Mouse (Mus musculus): Measurements from ENCODE around the gene Celf5.
A peak's percentile ranks its signal among the peaks of the same experiment; 100 is the strongest.

The Celf5 gene

DNA sequence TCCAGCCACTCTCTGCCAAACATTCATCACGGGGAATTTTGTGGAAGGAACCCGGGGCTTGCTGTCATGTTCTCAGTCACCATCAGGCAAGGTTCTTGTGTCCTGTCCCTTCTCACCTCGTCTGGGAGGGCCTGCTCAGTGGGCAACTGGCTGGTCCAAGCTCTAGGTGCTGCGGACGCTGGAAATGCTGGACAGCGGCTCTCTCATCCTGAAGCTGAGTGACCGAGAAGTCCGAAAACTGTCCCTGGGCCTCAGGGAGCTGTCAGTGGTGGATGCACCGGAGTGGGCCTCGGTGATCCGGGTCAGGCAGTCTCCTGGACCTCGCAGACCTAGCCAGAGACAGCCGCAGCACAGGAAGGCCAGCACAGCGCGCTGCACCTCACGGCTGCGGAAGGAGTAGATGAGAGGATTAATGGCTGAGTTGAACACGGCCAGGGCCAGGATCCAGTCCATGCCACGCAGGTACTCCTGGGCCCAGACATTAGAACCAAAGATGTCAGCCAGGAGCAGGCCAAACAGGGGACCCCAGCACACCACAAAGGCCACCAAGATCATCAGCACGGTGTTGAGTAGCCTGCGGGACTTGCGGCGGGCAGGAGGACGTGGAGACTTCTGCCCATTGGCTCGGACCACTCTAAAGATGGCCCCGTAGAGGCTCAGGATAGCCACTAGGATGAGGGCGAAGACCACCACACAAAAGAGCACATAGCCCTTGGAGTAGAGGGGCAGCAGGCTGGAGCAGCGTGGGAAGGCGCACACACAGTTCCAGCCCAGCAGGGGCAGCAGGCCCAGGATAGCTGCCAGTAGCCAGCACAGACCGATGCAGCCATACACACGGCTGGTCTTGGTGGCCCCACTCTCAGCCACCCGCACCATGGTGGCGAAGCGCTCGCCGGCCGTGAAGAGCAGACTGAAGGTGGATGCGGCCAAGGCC, 16.1 kb upstream of the Celf5 start:
- no peak for DNase-seq (ENCODE audit: low spot score in 2 of 2)

DNA sequence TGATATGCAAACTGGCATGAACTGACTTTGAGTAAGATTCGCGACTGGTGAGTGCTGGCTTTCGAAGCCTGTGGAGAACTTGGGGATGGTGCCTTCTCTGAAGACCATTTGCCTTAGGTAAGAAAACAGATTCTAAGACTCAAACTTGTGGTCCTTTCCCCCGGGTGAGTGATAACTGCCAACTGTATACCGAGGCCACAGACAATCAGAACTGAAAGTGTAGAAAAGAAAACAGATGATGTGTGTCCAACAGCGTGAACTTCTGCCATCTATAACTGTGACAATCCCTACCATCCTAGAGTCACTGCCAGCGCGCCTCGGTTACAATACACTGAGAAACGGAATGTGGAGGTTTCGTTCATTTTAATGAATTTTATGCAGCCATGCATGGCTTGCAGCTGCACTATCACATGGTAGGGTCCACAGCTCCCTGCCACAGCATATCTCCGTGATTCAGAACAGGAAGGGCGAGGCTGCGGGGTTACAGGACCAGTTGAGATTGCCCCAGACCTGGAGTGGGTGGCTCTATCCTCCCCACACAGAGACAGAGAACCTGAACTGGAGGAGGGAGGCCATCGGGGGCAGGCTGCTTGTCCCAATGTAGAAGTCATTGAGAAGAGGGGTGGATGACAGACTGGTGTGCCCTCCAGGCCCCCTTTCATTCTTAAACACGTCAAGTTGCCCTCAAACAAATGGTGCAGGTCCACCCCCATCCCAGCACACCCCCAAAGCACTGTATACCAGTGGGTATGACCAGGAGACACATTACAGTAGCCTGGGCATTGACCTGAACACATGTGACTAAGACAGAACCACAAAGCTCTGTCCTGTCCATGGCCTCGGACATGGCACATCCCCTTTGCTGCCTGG, 15.1 kb upstream of the Celf5 start:
- DNase-seq (ENCODE audit: low spot score in 2 of 2) = no peak

DNA sequence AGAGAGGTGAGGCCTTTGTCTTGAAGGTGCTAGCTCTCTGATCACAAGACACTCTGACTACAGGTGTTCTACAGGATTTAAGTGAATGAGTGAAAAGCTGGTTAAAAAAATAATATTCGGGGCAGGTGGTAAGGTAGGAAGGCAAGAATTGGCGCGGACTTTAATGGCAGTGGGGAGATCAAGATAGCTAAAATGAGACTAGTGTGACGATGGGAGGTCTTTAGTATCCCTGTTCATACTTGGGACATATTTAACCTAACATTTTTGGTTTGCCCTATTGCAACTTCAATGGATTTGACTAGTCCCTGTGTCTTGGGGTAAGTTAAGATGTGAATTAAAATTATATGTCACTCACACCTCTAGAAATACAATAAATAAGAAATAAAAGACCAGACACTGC, 14.5 kb upstream of the Celf5 start:
- DNase-seq (ENCODE audit: low spot score in 2 of 2) = no peak

DNA sequence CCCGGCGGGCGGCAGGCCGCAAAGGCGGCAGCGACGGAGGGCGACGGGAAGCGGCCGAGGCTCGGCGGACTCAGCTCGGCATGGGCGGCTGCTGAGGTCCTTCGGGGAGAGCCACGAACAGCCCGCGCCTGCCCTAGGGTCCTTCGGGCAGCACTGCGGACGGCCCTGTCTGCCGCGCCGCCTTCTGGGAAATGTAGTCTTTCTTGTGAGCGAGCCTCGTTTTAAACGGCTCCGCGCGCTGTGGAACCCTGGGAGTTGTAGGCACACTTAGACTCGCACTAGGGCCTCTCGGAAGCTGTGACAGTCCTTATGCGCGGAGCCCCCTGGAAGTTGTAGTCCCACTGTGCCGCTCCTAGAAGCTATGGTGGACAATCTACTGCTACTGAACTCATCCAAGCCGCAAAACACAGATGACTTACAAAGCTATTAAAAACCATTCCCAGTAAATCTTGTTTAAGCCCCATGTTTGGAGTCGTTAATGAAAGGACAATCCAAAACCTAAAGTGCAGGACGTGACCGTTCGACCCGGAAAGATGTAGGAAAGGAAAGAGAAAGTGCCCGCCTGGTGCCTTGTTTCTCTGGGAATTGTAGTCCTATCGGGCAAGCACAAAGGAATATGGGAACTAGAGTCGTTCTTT, 13.9 kb upstream of the Celf5 start, which contains the start of gene Ncln:
Gene Ncln, minus strand, starts transcription at position 129 of the 638 bp plus-strand sequence.
- peak; percentile 96 to 99 for DNase-seq (ENCODE audit: low spot score in 2 of 2)

DNA sequence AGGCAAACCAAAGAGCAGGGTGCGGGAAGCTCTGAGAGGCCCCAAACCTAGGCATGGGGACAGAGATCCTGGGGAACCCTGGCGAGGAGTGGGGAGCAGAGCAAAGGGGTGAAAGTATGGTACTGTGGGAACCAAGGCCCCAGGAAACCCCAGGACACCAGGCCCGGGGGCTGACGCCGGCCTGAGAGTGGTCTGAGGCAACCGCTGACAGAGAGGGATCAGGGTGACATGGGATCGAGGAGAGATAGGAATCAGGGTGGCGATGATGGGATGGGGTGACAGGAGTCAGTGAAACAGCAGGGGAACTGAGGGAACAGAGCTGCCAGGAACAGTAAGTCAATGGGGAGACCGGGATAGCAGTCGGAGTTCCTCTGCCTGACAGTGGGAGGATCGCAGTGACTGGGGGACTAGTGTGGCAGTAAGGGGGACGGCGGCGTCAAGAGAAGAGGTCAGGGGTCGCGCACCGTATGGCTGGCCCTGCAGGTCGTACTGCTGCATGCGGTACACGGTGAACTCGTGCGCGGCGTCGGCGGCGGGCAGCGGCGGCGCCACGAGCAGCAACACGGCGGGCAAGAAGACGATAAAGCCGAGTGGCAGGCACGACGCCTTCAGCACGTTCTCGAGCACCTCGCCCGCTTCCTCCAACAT, 13.2 kb upstream of the Celf5 start:
- peak in 1 of 2 experiments; percentile 32 for DNase-seq (ENCODE audit: low spot score in 2 of 2)

DNA sequence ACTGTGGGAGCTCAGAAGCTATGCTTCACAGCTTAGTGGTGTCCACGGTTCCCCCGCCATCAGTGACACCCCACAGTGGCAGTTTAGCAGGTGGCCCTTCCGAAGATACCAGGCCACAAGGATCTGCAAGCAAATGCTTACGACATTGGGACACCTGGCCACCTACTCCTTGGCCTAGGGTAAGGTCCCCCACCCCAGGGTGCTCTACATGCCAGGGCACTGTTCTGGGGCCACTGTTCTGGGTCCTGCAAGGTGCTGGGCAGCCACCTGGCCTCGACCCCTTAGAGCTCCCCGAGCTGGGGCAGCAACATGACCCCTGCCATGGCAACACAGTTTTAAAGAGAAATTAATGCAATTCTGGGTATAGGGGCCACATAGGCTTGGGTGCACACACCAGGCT, 12.6 kb upstream of the Celf5 start:
- no peak for DNase-seq (ENCODE audit: low spot score in 2 of 2)

DNA sequence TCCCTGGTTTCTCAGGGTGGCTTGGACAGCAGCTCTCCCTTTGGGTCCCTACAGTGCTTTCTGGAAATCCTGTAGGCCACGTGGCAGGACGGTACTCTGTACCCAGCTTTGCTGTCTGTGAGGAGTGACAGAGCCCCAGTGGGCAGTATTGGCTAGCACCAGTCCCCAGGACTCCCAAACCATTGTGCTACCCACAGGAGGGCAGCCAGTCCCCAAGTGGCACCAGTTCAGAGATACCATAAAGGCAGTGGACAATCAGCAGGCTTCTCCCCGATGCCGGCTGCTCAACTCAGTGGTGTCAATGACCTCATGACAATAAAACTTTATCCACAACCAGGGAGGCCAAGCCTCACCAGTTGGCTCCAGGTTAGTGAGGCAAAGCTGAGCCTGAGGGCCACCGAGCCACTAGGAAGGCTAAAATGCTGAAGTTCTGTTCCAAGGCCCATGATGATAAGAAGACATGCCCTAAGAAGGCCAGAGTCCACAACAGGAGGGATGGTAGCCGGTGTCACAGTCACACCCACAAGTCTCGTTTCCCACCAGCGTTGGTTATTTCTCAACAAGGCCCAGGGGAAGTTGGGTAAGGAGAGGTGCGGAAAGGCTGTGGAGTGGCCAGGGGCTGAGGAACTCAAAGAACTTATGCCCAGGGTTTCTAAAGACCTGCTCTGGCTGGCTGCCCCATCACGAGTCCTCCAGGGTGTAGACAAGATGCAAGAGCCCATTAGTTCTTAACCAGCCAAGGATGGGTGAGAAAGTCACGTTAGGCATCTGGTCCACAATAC, 11.9 kb upstream of the Celf5 start:
- no peak for DNase-seq (ENCODE audit: low spot score in 2 of 2)

DNA sequence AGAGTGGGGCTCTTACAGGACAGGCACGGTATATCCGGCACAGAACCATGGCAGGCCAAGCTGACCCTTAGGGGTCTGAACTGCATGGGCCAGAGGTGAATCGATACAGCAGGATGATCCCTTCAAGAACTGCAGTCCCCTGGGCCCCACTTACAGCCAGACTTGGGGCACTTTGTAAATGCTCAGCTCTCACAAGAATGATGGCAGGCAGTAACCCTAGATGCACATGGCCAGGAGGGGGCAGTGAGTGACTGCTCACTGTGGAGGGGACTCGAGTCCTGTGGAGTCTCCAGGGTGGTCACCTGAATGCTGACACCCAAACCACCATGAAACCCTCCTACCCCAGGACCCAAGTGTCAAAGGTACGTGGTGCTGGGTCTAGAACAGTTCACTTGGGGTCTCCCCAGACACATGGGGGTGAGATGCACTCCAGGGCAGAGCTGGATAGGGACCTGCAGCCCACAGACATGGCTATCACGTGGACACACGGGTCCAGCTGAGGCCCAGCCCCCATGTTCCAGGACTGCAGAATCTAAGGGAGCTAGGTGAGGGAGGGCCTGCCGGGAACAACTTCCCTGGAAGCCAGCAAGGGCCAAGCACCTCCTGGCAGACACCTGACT, 11.2 kb upstream of the Celf5 start:
- DNase-seq (ENCODE audit: low spot score in 2 of 2) = no peak

DNA sequence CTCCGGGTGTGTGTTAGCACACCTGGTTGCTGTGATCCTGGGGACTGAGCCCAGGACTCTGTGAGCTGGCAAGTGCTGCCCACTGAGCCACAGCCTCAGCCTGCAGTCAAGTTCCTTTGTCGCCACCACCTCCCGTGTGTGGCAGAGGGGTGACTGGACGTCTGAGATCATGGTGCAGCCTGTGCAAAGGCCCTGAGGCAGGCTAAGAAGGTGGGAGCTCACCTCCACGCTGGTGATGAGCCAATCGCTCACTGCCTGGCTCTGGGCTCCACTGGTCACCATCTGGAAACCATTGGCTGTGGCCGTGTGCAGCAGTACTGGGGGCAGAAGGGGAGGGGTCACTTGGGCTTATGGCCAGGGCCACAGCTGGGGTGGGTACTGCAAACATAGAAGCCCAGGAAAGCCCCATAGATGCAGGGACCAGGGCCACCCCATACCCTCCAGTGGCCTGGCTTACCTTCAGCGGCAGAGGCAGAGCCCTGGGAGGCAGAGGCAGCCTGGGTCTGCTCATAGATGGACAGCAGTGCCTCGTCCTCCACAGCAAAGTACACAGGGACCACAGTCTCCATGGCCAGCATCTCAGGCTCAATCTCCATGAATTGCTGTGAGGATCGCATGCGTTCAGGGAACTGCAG, 10.2 kb upstream of the Celf5 start:
- DNase-seq (ENCODE audit: low spot score in 2 of 2) = no peak

DNA sequence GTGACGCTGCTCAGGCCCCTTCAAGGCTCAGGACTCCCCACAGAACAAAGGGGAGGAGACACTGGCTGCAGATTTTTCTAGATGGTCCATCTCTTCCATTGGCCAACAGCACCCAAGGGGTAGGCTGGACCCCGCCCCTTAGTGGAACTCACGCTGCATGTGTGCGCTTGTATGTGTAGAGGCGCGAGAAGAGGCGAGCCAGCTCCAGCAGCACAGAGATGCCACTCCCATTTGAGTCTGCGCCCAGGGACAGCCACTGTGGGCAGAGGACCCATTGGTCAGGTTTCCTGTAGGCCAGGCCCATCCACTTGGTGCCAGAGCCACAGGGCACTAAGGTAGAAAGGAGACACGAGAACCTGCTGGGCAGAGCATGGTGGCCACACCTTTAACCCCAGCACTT, 8.5 kb upstream of the Celf5 start:
- no peak for DNase-seq (ENCODE audit: low spot score in 2 of 2)

DNA sequence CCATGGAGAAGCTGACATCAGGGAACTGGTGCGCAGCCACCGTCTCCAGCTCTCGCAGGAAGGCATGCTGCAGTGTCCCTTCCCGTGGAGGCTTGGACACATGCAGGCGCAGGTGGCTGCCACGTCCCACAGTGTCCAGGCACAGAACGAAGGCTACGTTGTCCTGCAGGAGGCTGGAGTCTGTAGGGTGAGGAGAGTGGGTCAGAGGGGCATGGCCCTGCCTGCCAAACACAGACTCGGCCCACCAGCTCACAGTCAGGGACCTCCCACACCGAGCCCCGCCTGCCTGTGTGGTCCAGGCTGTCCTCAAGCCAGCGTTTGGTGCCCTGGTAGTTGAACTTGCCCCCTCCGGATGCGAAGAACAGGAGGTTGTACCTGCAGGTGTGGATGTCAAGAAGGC, 7.4 kb upstream of the Celf5 start:
- no peak for DNase-seq (ENCODE audit: low spot score in 2 of 2)

DNA sequence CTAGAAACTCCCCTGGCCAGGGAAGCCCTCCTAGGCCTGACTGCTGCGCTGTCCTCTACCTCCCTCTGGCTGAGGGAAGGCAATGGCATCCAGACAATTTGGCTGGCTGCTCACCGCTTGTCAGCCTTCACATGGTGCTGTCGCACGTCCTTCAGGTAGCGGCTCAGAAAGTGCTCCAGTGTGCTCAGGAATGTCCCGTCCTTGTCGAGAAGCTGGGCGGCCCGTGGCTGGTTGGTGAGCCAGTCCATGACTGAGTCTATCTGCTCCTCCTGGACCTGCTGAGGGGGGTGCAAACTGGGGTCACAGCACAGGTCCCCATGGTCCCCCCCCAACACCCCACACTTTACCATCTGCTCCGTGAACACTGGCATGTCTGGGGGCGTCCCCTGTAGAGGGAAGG, 5.6 kb upstream of the Celf5 start:
- DNase-seq (ENCODE audit: low spot score in 2 of 2) = no peak

DNA sequence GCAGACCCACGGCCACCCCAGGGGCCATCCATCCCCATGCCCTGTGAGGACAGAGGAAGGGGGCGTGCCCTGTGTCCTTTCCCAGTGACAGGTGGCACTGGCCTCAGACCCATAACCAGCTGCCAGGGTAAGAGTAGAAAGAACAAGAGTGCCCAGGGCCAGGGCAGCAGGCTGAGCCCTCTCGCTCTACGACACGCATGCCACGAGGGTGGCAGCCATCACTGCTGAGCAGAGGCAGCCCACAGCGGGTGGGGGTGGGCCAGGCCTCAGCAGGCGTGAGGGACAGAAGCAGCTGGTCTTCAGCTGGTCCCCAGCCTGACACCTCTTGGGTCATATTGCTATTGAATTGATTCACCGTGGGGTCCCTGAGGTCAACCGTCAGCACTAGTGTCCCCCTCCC, 4.0 kb upstream of the Celf5 start:
- DNase-seq (ENCODE audit: low spot score in 2 of 2) = no peak

DNA sequence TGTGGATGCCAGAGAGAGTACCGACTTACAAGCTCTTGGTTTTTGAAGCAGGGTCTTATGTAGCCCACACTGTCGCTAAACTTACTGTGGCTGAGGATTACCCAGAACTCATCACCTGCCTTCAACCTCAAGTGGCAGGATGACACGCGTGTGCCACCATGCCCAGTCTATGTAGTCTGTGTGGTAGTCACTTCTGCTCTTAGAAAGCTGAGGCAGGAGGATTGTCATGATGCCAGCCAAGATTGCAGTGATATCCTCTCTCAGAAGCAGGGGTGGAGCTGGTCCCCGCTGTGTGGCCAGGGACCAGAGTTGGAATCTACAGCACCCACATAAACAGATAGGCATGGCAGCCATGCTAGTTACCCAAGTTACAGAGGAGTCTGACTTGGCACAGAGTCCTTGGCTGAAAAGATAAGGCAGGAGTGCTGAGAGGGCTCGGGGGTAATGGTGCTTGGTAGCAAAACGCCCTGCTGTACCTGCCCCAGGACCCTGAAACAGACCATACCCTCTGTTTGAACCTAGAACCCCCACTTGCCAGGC, 3.0 kb upstream of the Celf5 start:
- DNase-seq (ENCODE audit: low spot score in 2 of 2) = no peak

DNA sequence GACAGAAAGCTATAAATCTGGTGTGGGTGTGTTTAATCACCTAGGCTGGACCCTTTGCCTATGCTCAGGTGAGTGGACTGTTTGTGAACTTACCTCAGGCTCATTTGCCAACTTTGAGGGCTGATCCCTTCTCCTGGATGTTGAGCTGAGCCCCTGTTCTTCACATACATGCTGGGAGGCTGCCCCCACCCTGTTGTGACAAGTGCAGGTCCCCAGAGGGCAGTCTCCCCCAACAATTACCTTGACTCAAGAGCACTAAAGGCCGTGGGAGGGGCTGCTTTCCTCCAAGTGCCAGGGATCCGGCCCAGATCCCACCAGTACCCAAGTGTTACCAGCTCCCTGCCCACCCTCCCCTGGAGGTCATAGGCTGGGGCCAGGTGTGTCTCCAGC, 2.5 kb upstream of the Celf5 start:
- no peak for DNase-seq (ENCODE audit: low spot score in 2 of 2)

DNA sequence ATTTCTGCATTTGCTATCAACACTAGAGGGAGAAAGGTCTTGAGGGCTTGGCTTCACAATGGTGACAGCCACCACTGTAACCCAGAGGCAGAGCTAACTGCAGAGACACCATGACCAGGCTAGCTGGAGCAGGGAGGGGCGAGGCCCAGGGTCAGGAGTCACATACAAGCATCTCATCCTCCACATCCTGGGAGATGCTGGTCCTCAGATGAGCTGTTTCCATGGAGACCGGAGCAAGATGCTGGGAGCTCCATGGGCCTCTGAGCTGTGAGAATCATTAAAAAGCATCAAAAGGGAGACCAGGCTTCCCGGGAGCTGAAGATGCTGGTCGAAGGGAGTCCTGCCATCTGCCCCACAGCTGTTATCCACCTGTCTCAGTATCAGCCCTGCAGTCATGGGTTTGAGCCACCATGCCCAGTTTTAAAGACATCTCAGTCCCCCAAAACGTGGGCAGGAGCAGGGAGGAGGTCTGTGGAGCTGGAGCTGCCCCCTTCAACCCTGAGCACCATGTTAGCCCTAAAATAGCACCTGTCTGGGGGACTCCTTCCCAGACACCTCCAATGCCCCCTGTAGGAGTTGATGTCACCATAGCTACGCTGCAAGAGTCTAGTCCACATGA, 2.0 kb upstream of the Celf5 start:
- DNase-seq (ENCODE audit: low spot score in 2 of 2) = no peak

DNA sequence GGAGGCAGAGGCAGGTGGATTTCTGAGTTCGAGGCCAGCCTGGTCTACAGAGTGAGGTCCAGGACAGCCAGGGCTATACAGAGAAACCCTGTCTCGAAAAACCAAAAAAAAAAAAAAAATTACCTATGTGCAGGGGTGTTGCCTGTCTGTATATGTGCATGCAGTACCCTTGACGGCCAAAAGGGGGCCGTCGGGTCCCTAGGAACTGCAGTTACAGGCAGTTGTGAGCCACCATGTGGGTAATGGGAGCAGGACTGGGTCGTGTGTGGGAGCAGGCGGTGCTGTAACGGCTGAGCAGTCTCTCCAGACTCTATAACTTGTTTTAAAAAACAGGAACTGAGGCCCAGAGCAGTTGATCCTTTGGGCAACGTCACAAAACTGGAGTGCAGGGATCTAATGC, 1.5 kb upstream of the Celf5 start:
- DNase-seq (ENCODE audit: low spot score in 2 of 2) = no peak

DNA sequence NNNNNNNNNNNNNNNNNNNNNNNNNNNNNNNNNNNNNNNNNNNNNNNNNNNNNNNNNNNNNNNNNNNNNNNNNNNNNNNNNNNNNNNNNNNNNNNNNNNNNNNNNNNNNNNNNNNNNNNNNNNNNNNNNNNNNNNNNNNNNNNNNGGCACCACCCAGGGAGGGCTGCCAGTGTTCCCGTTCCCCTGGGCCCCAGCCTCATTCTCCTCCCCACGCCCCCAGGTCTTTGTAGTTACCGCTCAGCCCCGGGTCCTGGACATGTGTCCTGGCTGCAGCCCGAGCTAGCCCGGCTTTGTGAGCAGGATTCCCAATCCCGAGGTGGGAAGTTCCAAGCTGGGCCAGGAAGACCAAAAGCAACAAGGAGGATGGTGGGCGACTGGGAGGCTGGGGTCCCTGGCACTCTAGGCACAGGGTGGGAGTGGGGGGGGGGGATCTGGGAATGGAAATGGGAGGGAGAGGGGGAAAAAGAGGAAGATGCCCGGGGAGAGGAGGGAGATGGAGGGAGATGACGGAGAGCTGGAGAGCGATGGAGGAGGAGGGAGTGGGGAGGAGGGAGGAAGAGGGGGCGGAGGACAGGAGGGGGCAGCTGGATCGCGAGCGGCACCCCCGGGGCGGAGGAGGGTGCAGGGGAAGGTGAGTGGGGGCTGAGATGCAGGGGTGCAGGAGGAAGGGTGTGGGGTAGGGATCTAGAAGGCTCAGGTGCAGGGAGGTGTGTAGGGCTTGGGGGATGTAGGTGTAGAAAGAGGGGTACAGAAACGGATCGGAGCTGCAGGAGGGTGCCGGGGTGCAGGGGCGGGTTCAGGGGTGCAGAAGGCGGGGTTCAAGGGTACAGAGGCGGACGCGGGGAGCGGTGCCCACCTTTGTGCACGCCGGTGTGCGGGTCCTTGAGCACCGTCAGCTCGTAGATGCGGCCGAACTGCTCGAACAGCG, 640 bp downstream of the Celf5 start:
- no peak for DNase-seq (ENCODE audit: low spot score in 2 of 2)

Measured in urinary bladder, postnatal 36 days (tissue).